Mouse (Mus musculus) adrenal gland, postnatal 10 days (tissue): ENCODE measurements around the gene Paxbp1. TPM values are rescaled to one million over a fixed set of nuclear protein-coding genes. Genes with fewer than 3 reads are reported as not detected.
"Not testable (repeated sequence)": the region's sequence is repeated elsewhere in the genome, so short reads cannot be mapped to it uniquely, and the experiment has no call there.

Experiments
- DNase-seq: peaks from one replicate; pipeline ENCODE4 v3.0.0; 2021; ENCODE audit warnings: mixed read lengths
- long read RNA-seq, 2 experiments: library from polyadenylated mRNA; stranded (forward); transcript quantifications; one replicate each; pipeline ENCODE4 v2.0.0; 2021
- total RNA-seq, 2 experiments: library from RNA; stranded (reverse); gene quantifications; 2 replicates each; pipeline ENCODE4 v1.2.3; 2021

Gene Paxbp1
- 10 to 100 TPM; 35.3 to 55.6 TPM for total RNA-seq
- long read RNA-seq, experiment 1, transcript Paxbp1-202 (18 exons, 3,973 nt), result major isoform, 15 of 27 reads
- long read RNA-seq, experiment 1, partial matches to known transcripts, result 6 of 27 reads
- long read RNA-seq, experiment 1, other reads (novel, unspliced or antisense), result 3 of 27 reads
- long read RNA-seq, experiment 2, transcript Paxbp1-202 (18 exons, 3,973 nt), result major isoform, 14 of 43 reads
- long read RNA-seq, experiment 2, transcript Paxbp1-201 (18 exons, 2,732 nt), result minor isoform, 7 of 43 reads
- long read RNA-seq, experiment 2, partial matches to known transcripts, result 7 of 43 reads
- long read RNA-seq, experiment 2, other reads (novel, unspliced or antisense), result 15 of 43 reads

GRCm38 (mm10) chr16:91044270-91045182 lies at the start of gene Paxbp1:
Gene Paxbp1, minus strand, starts transcription at chr16:91044543.
- peak; percentile 100 for DNase-seq

GRCm38 (mm10) chr16:91086642-91087306 lies 42.4 kb upstream of the Paxbp1 start:
- no peak for DNase-seq

GRCm38 (mm10) chr16:91085239-91085825 lies 41.0 kb upstream of the Paxbp1 start:
- no peak for DNase-seq

DNA sequence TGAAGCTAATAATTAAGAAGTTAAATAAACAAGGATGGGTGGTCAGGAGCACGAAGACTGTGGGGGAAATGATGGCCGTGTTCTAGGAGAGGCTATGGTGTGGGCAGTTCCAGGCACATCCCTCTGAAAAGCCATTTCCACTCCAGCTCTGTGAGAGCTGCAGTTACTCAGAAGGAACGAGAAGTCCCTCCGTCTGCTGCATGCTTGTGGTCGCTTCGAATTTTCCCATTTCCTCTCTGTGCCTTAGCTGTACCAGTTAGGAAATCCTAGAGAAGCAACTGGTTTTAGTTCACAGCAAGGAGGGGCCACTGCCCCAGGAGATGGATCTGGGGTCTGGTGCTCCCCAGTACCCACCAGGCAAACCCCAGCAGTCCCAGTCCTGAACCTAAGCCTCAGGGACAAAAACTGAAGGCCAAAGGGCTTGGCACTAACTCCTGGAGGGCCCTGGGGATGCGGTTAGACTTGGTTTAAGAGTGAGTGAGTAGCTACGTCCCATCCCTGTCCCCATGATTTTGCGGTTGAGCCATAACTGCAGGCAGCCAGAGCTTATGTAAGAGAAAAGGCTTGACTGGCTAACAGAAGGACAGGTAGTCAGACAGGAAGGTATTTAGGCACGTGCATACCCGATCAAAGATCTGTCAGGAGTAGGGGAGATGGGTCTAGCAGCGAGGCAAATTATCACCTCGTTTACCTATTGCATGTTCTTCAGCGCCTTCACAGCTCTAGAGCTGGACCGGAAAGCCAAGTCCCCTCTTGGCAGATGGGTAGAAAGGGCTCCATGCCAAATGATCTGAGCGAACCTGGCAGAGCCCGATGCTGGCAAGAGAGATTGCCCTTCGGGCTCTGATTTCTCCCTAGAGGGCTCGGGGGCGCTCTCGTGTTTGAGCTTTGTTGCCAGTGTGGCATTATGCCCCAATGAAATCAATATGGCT lies 40.2 kb upstream of the Paxbp1 start:
- DNase-seq, result peak; percentile 67

DNA sequence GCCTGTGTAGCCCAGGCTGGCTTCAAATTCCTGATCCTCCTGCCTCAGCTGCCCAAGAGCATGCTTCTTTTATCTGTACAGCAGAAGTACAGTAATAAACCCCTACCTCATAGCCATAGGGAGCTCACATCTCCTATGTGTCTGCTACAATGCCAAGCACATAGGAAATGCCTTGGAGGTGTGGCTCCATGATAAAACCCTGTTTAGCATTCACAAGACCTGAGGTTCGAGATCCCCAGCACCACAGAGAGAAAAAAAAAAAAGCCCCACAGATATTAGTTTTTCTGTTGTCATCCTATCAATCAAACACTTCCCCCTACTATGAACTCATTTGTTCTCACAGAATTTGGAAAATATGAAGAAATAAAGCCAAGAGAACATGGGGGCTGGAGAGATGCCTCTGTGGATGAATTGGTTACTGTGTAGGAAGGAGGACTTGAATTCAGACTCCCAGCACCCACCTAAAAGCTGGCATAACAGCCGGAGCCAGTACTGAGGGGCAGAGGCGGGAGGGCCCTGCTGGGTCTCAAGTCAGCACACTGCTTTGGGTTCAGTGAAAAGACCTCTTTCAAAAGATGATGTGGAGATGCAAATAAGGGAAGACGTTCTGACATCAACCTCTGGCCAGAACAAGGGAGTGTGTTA lies 38.8 kb upstream of the Paxbp1 start:
- DNase-seq, result no peak

DNA sequence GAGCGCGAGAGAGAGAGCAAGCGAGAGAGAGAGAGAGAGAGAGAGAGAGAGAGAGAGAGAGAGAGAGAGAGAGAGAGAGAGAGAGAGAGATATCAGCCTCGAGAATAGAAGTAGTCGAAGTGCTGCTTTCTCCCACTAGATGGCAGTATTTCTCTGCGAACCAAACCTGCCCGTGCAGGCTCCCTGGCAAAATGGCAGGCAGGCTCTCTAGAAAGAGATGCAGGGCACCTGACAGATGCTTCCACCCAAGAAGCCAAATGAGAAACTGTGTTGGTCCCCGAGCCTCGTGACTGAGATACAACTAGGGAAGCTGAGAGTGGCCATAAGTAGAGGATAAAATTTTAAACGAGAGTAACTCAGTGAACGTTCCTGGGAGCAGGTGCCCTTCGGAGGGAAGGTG lies 37.2 kb upstream of the Paxbp1 start:
- peak; percentile 80 for DNase-seq

DNA sequence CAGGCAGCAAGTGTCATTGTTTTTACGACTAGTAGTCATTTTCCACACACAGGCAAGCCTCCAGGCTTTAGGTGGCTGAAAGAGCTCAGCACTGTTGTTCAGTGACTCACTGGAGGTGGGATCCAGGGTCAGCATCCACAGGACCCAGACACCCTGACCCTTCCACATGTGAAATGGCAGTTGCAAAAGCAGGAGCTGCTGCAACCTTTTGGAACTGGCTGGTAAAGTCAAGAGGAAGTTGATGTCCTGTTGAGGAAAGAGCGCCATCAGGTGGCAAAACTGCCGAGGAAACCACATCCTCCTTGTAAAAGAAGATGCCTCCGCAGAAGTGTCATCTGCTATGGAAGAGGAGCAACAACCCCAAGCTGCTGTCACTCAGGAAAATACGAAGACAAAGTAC lies 31.8 kb upstream of the Paxbp1 start:
- DNase-seq, result peak; percentile 17

- not testable (repeated sequence) for DNase-seq
Observed at GRCm38 (mm10) chr16:91075423-91075822, 31.1 kb upstream of the Paxbp1 start.

DNA sequence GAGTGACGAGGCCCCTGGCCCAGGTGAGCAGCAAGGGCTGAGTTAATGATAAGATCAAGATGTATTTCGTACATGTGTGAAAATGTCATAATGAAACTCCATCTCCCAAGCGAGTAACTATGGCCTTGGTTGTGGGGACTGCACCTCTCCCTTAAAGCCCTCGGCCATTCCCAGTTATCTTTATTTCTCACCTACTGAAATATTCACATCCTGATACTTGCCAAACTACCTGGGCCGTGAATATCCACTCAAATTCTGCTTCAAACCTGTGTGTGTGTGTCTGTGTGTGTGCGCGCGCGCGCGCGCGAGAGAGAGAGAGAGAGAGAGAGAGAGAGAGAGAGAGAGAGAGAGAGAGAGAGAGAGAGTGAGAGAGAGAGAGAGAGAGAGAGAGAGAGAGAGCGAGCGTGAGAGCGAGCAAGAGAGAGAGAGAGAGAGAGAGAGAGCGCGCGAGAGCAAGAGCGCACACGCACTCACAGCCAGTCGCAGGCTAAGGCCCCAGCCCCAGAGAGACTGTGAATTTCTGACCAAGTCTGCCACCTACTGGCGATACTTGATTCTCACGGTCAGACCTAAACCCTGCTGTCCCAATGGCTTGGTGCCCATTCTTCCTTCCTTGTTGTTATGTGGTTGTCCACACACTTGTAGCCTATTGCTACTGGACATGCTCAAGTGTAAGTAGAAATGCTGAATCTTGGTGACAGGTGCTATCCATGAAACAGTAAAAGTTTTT lies 29.0 kb upstream of the Paxbp1 start:
- peak; percentile 91 for DNase-seq

GRCm38 (mm10) chr16:91072256-91072655 lies 27.9 kb upstream of the Paxbp1 start:
- no peak for DNase-seq

DNA sequence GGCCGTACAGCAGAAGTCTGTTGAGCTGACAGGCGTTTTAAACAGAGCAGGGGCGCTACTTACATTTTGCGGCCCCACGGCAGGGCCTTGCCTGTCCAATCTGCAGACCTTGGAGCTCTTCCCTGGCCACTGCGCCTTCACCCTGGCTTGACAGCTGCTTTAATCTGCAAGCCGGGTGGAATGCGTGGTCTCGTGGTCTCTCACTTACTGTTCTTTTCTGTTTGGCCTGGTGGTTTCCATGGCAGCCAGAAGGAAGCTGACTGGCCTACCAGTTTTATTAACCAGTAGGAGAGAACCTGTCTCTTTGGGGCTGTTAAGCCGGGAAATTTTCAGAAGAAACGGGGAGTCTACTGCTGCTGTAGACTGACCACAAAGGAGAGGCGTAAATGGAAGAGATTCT lies 24.6 kb upstream of the Paxbp1 start:
- peak; percentile 13 for DNase-seq

GRCm38 (mm10) chr16:91067122-91067521 lies 22.8 kb upstream of the Paxbp1 start:
- DNase-seq, result no peak

GRCm38 (mm10) chr16:91064583-91065365 lies 20.4 kb upstream of the Paxbp1 start:
- DNase-seq, result no peak

DNA sequence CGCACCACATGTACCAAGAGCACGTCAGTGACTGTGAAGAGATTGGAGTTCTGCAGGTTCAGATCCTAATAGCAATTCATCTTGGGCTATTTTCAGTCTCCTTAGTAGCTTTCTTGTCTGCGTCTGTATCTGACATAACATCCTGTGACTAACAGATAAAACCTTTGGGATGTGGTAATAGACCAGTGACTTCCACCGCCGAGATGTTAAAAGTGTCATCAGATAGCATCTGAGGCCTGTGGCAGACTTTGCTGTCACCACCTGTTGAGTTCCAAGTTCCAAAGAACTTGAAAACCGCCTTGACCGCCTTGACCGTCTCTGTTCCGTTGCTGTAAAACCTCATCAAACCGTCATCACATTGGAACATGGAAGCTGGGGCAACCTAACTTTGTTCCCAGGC lies 19.4 kb upstream of the Paxbp1 start:
- DNase-seq, result no peak

DNA sequence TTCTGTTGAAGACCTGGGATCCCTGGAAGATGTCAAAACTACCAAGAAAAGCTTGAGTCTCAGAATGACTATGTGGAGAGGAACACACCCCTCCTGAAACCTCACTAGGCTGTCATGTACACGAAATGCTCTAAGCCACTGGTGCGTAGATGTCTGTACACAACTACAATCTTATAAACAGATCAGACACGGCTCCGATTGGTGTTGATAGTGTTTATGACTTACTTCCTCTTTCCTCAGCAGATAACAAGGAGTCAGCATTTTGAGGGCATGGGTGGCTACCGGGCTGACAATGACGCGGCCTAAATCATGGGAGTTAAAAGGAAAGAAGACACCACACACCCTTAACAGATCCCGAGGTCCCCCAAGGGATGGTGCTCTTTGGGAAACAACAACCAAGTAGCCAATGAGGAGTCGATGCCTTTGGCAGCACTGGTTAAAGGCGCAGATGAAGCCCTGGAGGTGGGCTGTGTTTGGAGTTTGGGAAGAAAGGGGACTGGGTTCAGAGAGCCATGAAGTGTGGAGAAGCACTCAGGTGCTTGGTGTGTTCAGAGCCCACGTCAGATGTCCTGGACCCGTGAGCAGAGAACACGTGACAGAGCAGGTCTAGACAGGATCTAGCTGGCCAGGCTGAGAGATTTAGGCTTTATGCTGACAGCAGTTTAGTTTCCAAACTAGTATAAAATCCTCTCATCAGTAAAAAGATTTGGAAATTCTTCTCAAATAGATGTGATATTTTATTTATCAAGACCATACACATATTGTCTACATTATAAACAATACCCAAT lies 17.4 kb upstream of the Paxbp1 start:
- no peak for DNase-seq

DNA sequence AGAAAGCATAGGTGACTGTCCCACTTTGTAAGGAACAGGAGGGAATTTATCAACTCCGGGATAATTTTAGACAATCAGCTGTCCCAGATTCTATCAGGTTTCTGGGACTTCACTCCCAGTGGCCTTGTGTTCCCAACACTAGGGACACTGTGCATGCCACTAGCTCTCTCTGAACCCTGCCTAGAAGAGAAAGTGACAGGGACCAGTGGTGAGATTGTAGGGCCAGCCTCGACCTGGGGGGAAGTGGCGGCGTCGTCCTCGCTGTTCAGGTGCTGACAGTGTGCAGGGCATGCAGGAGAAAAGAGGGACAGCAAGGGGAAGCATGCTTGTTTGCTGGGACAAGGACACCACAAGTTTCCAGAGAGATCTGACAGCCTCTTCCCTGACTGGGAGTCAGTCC lies 13.4 kb upstream of the Paxbp1 start:
- DNase-seq, result no peak

DNA sequence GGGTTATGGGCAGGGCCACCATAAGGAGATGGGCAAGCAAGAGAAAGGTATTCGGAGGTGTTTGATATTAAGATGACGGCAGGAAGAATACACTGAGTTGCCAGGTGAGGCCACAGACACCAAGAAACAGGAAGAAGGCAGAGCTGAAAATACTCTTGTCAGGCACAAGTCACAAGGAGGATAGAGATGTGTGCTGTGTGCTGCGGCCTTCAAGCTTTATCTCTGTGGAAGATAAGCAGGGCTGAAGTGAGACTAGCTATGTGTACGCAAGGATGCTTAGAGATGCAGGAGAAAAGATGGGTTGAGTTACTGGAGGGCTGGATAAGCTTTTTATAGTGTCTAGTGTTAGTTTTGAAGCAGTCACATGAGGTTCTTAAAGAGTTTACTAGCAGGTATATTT lies 12.9 kb upstream of the Paxbp1 start:
- DNase-seq, result no peak
